Mouse (Mus musculus) embryonic facial prominence, embryonic 11.5 days (tissue): ENCODE results near the gene Zfr2. TPM values are rescaled to one million over a fixed set of nuclear protein-coding genes. Genes with fewer than 3 reads are reported as not detected.

Experiments used
- ATAC-seq: fragments of 200-750 bp; cut with Nextera tagmentation; replicated peaks from 2 replicates; pipeline ENCODE4 v1.8.0; 2017; ENCODE audit warnings: low read depth; ENCODE audit not compliant: insufficient number of reproducible peaks, low FRiP score, low TSS enrichment
- DNase-seq: peaks from one replicate; pipeline ENCODE4 v3.0.0-alpha.2; 2015; ENCODE audit warnings: low spot score
- H3K27ac ChIP-seq: fragments of 300-500 bp; sonication (generic); replicated peaks from 2 replicates; pipeline ENCODE4 v1.5.1; 2014; ENCODE audit warnings: mild to moderate bottlenecking, low read depth, low read length, control low read depth
- H3K27me3 ChIP-seq: fragments of 300-500 bp; sonication (generic); 2 replicates; pipeline ENCODE4 v1.6.1; 2014; ENCODE audit warnings: mild to moderate bottlenecking, low read length, moderate library complexity, mixed read lengths; ENCODE audit not compliant: control insufficient read depth, insufficient read depth
- H3K36me3 ChIP-seq: fragments of 300-500 bp; sonication (generic); replicated peaks from 2 replicates; pipeline ENCODE4 v1.6.1; 2014; ENCODE audit warnings: low read depth, mild to moderate bottlenecking, low read length, moderate library complexity, mixed read lengths; ENCODE audit not compliant: control insufficient read depth, insufficient read depth
- H3K4me1 ChIP-seq: fragments of 300-500 bp; sonication (generic); 2 replicates; pipeline ENCODE4 v1.6.1; 2014; ENCODE audit warnings: low read length, mixed read lengths; ENCODE audit not compliant: control insufficient read depth, insufficient read depth
- H3K4me2 ChIP-seq: fragments of 300-500 bp; sonication (generic); 2 replicates; pipeline ENCODE4 v1.6.1; 2014; ENCODE audit warnings: low read depth, mild to moderate bottlenecking, control low read depth, low read length, moderate library complexity
- H3K4me3 ChIP-seq: fragments of 300-500 bp; sonication (generic); 2 replicates; pipeline ENCODE4 v1.5.1; 2014; ENCODE audit warnings: low read depth, low read length, control low read depth
- H3K9ac ChIP-seq: fragments of 300-500 bp; sonication (generic); replicated peaks from 2 replicates; pipeline ENCODE4 v1.6.1; 2014; ENCODE audit warnings: mild to moderate bottlenecking, control low read depth, low read length
- H3K9me3 ChIP-seq: fragments of 300-500 bp; sonication (generic); replicated peaks from 2 replicates; pipeline ENCODE4 v1.6.1; 2016; ENCODE audit warnings: mild to moderate bottlenecking, low read length, inconsistent platforms, mixed read lengths; ENCODE audit not compliant: control insufficient read depth
- WGBS: fragments of 180-500 bp; shearing (Covaris S2); extraction: QIAGEN DNeasy Blood & Tissue Kit; methylation state at CpG from one replicate; pipeline ENCODE4 v1.1.7; 2014; 5-methylcytosine and 5-hydroxymethylcytosine counted together
- polyA plus RNA-seq: library from polyadenylated mRNA; unstranded; fragments of >200 nt; fragmentation: Nextera tagmentation; extraction: Ambion mirVana; gene quantifications from 2 replicates; pipeline ENCODE4 v1.2.1, GENCODE M21; 2014

Gene Zfr2
- polyA plus RNA-seq, 1 experiment from 2014 or later: 2.5 TPM

GRCm38 (mm10) chr10:81191342-81191982 lies 41.5 kb upstream of the Zfr2 start:
- DNase-seq (no peak), ATAC-seq (no peak)
- peaks cover 6% of the 10 kb centered on the region for H3K4me1 ChIP-seq
- no peaks in the 10 kb centered on the region for H3K9me3 ChIP-seq
- 90% methylated on average over 18 of the region's 18 CpGs for WGBS
- peaks cover 18% of the 10 kb centered on the region for H3K27me3 ChIP-seq
- H3K27ac ChIP-seq: no peak overlapping the region
- no peak overlapping the region for H3K9ac ChIP-seq
- H3K36me3 ChIP-seq: 0 out of 2 replicates have a peak, but pooled peaks cover 3% of the 10 kb centered on the region
- peak overlapping the region; percentile 96; the same call in 1 of the 2 replicates for H3K4me2 ChIP-seq
- H3K4me3 ChIP-seq: no peak overlapping the region; the same call in 1 of the 2 replicates

GRCm38 (mm10) chr10:81192270-81192967 lies 40.5 kb upstream of the Zfr2 start:
- 1% methylated on average over 83 of the region's 93 CpGs for WGBS
- Histone ChIP-seq H3K36me3 (0 out of 2 replicates have a peak, but pooled peaks cover 3% of the 10 kb centered on the region), H3K4me2 (peak overlapping the region; percentile 96), H3K9ac (peak overlapping the region; percentile 86), H3K4me3 (peak overlapping the region; percentile 63), H3K27me3 (peaks cover 20% of the 10 kb centered on the region), H3K27ac (peak overlapping the region; percentile 81), H3K9me3 (no peaks in the 10 kb centered on the region), H3K4me1 (peaks cover 6% of the 10 kb centered on the region)
- ATAC-seq (peak; percentile 76), DNase-seq (peak; percentile 81)

- Histone ChIP-seq H3K36me3 (0 out of 2 replicates have a peak, but pooled peaks cover 3% of the 10 kb centered on the region), H3K27me3 (peaks cover 20% of the 10 kb centered on the region), H3K27ac (peak overlapping the region; percentile 81; the same call in 1 of the 2 replicates), H3K4me2 (peak overlapping the region; percentile 96), H3K9ac (peak overlapping the region; percentile 86), H3K4me3 (peak overlapping the region; percentile 63), H3K4me1 (peaks cover 6% of the 10 kb centered on the region), H3K9me3 (no peaks in the 10 kb centered on the region)
- DNase-seq (no peak), ATAC-seq (peak; percentile 46)
- WGBS: 2% methylated on average over 19 of the region's 19 CpGs
Observed at GRCm38 (mm10) chr10:81192968-81193501, 39.9 kb upstream of the Zfr2 start.

DNA sequence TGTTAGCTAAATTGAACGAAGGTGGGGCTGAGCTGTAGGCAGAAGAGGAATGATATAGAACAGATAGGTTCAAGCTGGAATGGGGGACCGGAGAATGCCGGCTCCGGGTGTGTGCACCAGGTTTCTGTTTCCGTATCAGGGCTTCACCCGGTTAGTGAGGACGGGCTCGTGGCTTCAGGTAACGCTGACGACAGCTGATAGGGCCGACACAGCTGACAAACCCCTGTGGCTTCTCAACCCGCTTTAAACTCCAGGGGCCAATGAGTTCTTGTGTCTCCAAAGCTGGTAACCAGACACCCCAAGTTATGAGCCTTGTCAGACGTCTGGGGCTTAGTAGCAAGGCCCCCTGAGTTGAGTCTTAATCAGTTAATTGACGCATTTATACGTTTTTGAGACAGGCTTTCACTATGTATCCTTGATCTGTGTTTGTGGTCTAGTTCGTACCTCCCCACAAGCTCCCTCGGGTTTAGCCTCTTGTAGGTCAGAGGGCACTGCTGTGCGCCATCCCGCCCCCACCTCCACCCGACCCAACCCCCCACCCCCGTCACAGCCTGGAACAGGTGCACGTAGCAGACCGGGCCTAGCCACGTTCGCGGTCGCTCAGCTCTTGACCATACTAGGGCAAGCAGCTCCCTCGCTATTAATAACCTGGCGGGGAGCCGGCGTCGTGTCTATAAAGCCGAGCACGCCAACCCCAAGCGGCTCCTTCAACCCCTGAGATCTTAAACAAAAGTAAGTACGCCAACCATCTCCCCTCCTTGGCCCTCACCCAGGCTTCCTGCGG lies 38.8 kb upstream of the Zfr2 start:
- ATAC-seq: no peak
- DNase-seq: no peak
- Histone ChIP-seq H3K4me2 (no peak overlapping the region; the same call in 1 of the 2 replicates), H3K4me1 (peaks cover 6% of the 10 kb centered on the region), H3K36me3 (0 out of 2 replicates have a peak, but pooled peaks cover 3% of the 10 kb centered on the region), H3K27me3 (peaks cover 20% of the 10 kb centered on the region), H3K9ac (no peak overlapping the region; the same call in 1 of the 2 replicates), H3K9me3 (no peaks in the 10 kb centered on the region), H3K4me3 (no peak overlapping the region), H3K27ac (no peak overlapping the region)
- 14% methylated on average over 37 of the region's 37 CpGs for WGBS

GRCm38 (mm10) chr10:81195300-81195699 lies 37.7 kb upstream of the Zfr2 start:
- H3K9ac ChIP-seq: no peak overlapping the region
- no peak overlapping the region for H3K4me3 ChIP-seq
- no peak overlapping the region for H3K4me2 ChIP-seq
- DNase-seq (no peak), ATAC-seq (no peak)
- 62% methylated on average over 4 of the region's 4 CpGs for WGBS
- no peaks in the 10 kb centered on the region for H3K36me3 ChIP-seq
- H3K9me3 ChIP-seq: no peaks in the 10 kb centered on the region
- H3K4me1 ChIP-seq: peaks cover 6% of the 10 kb centered on the region
- peaks cover 20% of the 10 kb centered on the region for H3K27me3 ChIP-seq
- no peak overlapping the region for H3K27ac ChIP-seq

DNA sequence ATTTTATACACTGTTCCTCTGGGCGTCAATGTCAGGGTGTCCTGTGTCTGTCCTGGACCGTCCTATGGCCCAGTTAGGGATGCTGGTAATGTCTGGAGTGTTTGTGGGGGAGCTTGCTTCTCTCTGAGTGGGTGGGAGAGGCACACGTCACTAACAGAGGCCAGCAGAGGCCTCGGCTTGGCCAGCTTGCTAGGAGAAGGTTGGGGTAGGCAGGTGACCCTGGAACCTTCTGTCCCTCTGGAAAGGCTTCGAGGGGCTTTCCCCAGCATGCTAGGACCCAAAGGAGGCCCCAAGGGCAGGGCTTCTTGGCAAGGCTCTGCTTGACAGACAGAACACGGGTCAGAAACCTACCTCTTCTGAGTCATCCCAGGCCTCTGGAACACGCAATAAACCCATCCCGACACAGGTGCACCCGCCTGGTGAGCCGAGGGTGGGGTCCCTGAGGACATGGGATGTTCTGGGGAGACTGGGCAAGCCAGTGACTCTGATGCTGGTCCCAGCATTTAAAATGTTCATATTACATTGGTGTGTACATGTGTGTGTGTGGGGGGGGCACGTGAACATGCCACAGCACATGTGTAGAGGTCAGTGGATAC lies 36.4 kb upstream of the Zfr2 start:
- Histone ChIP-seq H3K4me2 (no peak overlapping the region), H3K27me3 (peaks cover 20% of the 10 kb centered on the region), H3K4me1 (peaks cover 6% of the 10 kb centered on the region), H3K36me3 (no peaks in the 10 kb centered on the region), H3K9ac (no peak overlapping the region), H3K27ac (no peak overlapping the region), H3K4me3 (no peak overlapping the region), H3K9me3 (no peaks in the 10 kb centered on the region)
- DNase-seq: no peak
- no peak for ATAC-seq
- 66% methylated on average over 11 of the region's 11 CpGs for WGBS

DNA sequence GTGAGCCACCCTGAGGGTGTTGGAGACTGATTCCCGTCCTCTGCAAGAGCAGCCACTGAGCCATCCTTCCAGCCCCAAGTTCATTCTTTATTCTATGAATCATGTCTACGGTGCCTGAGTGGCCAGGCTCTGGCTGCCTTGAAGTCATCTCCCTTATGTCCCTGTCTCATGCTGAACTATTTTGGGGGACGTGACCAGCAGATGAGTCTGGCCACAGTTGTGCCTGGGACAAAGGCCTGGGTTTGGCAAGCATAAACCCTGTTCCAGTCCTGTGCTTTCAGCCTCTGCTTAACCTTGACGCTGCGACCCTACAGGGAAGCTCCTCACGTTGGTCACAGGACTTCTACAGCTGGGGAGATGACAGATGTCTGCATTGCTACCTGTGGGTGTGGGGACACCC lies 35.6 kb upstream of the Zfr2 start:
- Histone ChIP-seq H3K4me1 (peaks cover 6% of the 10 kb centered on the region), H3K4me2 (no peak overlapping the region), H3K4me3 (no peak overlapping the region), H3K27ac (no peak overlapping the region), H3K36me3 (no peaks in the 10 kb centered on the region), H3K9me3 (no peaks in the 10 kb centered on the region), H3K9ac (no peak overlapping the region), H3K27me3 (peaks cover 20% of the 10 kb centered on the region)
- no peak for DNase-seq
- 52% methylated on average over 6 of the region's 6 CpGs for WGBS
- no peak for ATAC-seq
